Mouse (Mus musculus) forebrain, embryonic 15.5 days (tissue): ENCODE results near the gene Fancc. TPM values are rescaled to one million over a fixed set of nuclear protein-coding genes. Genes with fewer than 3 reads are reported as not detected.

ENCODE experiments used
- ATAC-seq: fragments of 200-750 bp; cut with Nextera tagmentation; replicated peaks from 2 replicates; pipeline ENCODE4 v1.8.0; 2017; ENCODE audit warnings: mild to moderate bottlenecking, moderate TSS enrichment, moderate library complexity
- H3K27ac ChIP-seq: fragments of 300-500 bp; sonication (generic); replicated peaks from 2 replicates; pipeline ENCODE4 v1.5.1; 2015; ENCODE audit warnings: mild to moderate bottlenecking, inconsistent platforms
- H3K27me3 ChIP-seq: fragments of 300-500 bp; sonication (generic); 2 replicates; pipeline ENCODE4 v1.6.1; 2015; ENCODE audit warnings: inconsistent platforms
- H3K36me3 ChIP-seq: fragments of 300-500 bp; sonication (generic); 2 replicates; pipeline ENCODE4 v1.6.1; 2015; ENCODE audit warnings: mild to moderate bottlenecking, inconsistent platforms
- H3K4me1 ChIP-seq: fragments of 300-500 bp; sonication (generic); 2 replicates; pipeline ENCODE4 v1.6.1; 2015; ENCODE audit warnings: inconsistent platforms
- H3K4me2 ChIP-seq: fragments of 300-500 bp; sonication (generic); replicated peaks from 2 replicates; pipeline ENCODE4 v1.6.1; 2015; ENCODE audit warnings: mild to moderate bottlenecking, inconsistent platforms
- H3K4me3 ChIP-seq: fragments of 300-500 bp; sonication (generic); 2 replicates; pipeline ENCODE4 v1.5.1; 2015; ENCODE audit warnings: mild to moderate bottlenecking, inconsistent platforms
- H3K9ac ChIP-seq: fragments of 300-500 bp; sonication (generic); replicated peaks from 2 replicates; pipeline ENCODE4 v1.6.1; 2015; ENCODE audit warnings: mild to moderate bottlenecking, inconsistent platforms
- H3K9me3 ChIP-seq: fragments of 300-500 bp; sonication (generic); 2 replicates; pipeline ENCODE4 v1.6.1; 2016; ENCODE audit warnings: inconsistent platforms
- WGBS: fragments of 180-500 bp; shearing (Covaris S2); methylation state at CpG from one replicate; pipeline ENCODE4 v1.1.7; 2015; ENCODE audit warnings: mixed read lengths; 5-methylcytosine and 5-hydroxymethylcytosine counted together
- polyA plus RNA-seq: library from polyadenylated mRNA; unstranded; fragments of >200 nt; fragmentation: Nextera tagmentation; extraction: Ambion mirVana; gene quantifications from 2 replicates; pipeline ENCODE4 v1.2.1, GENCODE M21; 2015

Fancc gene
- polyA plus RNA-seq, 1 experiment from 2014 or later = 13.2 TPM

GRCm38 (mm10) chr13:63306768-63307167, 190.3 kb downstream of the Fancc start:
- no peaks in the 10 kb centered on the region for H3K27me3 ChIP-seq
- H3K4me2 ChIP-seq = no peak overlapping the region
- H3K4me3 ChIP-seq = no peak overlapping the region
- H3K4me1 ChIP-seq = no peaks in the 10 kb centered on the region
- WGBS = 76% methylated on average over 5 of the region's 5 CpGs
- ATAC-seq = peak; percentile 30; the same call in 1 of the 2 replicates
- no peak overlapping the region for H3K27ac ChIP-seq
- H3K9ac ChIP-seq = no peak overlapping the region
- H3K36me3 ChIP-seq = peaks cover 3% of the 10 kb centered on the region
- no peaks in the 10 kb centered on the region for H3K9me3 ChIP-seq

GRCm38 (mm10) chr13:63305160-63306011, 191.7 kb downstream of the Fancc start:
- Histone ChIP-seq H3K27ac (no peak overlapping the region), H3K9me3 (no peaks in the 10 kb centered on the region), H3K4me1 (no peaks in the 10 kb centered on the region), H3K36me3 (peaks cover 6% of the 10 kb centered on the region), H3K9ac (no peak overlapping the region), H3K4me3 (no peak overlapping the region), H3K27me3 (no peaks in the 10 kb centered on the region), H3K4me2 (no peak overlapping the region)
- ATAC-seq = no peak
- 85% methylated on average over 16 of the region's 16 CpGs for WGBS

GRCm38 (mm10) chr13:63304799-63305159, 192.3 kb downstream of the Fancc start:
- H3K4me1 ChIP-seq = no peaks in the 10 kb centered on the region
- peaks cover 6% of the 10 kb centered on the region for H3K36me3 ChIP-seq
- no peak for ATAC-seq
- no peaks in the 10 kb centered on the region for H3K9me3 ChIP-seq
- WGBS = 60% methylated on average over 3 of the region's 3 CpGs
- H3K27me3 ChIP-seq = no peaks in the 10 kb centered on the region
- H3K9ac ChIP-seq = no peak overlapping the region
- no peak overlapping the region for H3K4me2 ChIP-seq
- no peak overlapping the region for H3K27ac ChIP-seq
- no peak overlapping the region for H3K4me3 ChIP-seq

GRCm38 (mm10) chr13:63304124-63304792, 192.8 kb downstream of the Fancc start:
- H3K4me1 ChIP-seq = no peaks in the 10 kb centered on the region
- peaks cover 6% of the 10 kb centered on the region for H3K36me3 ChIP-seq
- no peak overlapping the region for H3K9ac ChIP-seq
- H3K4me3 ChIP-seq = no peak overlapping the region
- no peaks in the 10 kb centered on the region for H3K27me3 ChIP-seq
- H3K4me2 ChIP-seq = no peak overlapping the region
- no peaks in the 10 kb centered on the region for H3K9me3 ChIP-seq
- 78% methylated on average over 6 of the region's 6 CpGs for WGBS
- no peak overlapping the region for H3K27ac ChIP-seq
- no peak for ATAC-seq

GRCm38 (mm10) chr13:63302381-63302780, 194.7 kb downstream of the Fancc start:
- no peak overlapping the region for H3K4me3 ChIP-seq
- no peaks in the 10 kb centered on the region for H3K4me1 ChIP-seq
- no peak overlapping the region for H3K27ac ChIP-seq
- no peaks in the 10 kb centered on the region for H3K9me3 ChIP-seq
- peaks cover 13% of the 10 kb centered on the region for H3K36me3 ChIP-seq
- no peak overlapping the region for H3K9ac ChIP-seq
- no peak overlapping the region for H3K4me2 ChIP-seq
- no peak for ATAC-seq
- H3K27me3 ChIP-seq = no peaks in the 10 kb centered on the region
- 91% methylated on average over 5 of the region's 5 CpGs for WGBS

GRCm38 (mm10) chr13:63301764-63302209, 195.3 kb downstream of the Fancc start:
- ATAC-seq = no peak
- H3K36me3 ChIP-seq = peaks cover 13% of the 10 kb centered on the region

GRCm38 (mm10) chr13:63300929-63301328, 196.1 kb downstream of the Fancc start:
- WGBS = 82% methylated on average over 7 of the region's 7 CpGs
- Histone ChIP-seq H3K27ac (no peak overlapping the region), H3K36me3 (peaks cover 13% of the 10 kb centered on the region), H3K9me3 (no peaks in the 10 kb centered on the region), H3K4me2 (no peak overlapping the region), H3K27me3 (no peaks in the 10 kb centered on the region), H3K9ac (no peak overlapping the region), H3K4me3 (no peak overlapping the region), H3K4me1 (no peaks in the 10 kb centered on the region)
- no peak for ATAC-seq

More at GRCm38 (mm10) chr13:63301764-63302209, 195.3 kb downstream of the Fancc start:
- no peak overlapping the region for H3K4me2 ChIP-seq
- H3K9ac ChIP-seq = no peak overlapping the region
- H3K27ac ChIP-seq = no peak overlapping the region
- H3K4me3 ChIP-seq = no peak overlapping the region
- no peaks in the 10 kb centered on the region for H3K27me3 ChIP-seq
- H3K4me1 ChIP-seq = no peaks in the 10 kb centered on the region
- no peaks in the 10 kb centered on the region for H3K9me3 ChIP-seq
- 53% methylated on average over 3 of the region's 3 CpGs for WGBS

- Histone ChIP-seq H3K9ac (no peak overlapping the region), H3K27me3 (no peaks in the 10 kb centered on the region), H3K36me3 (peaks cover 13% of the 10 kb centered on the region), H3K27ac (no peak overlapping the region), H3K4me1 (peaks cover 6% of the 10 kb centered on the region), H3K4me2 (no peak overlapping the region), H3K9me3 (no peaks in the 10 kb centered on the region), H3K4me3 (no peak overlapping the region)
- WGBS = 94% methylated on average over 5 of the region's 5 CpGs
- ATAC-seq = no peak
Measured at GRCm38 (mm10) chr13:63298931-63299330, 198.1 kb downstream of the Fancc start.

GRCm38 (mm10) chr13:63297933-63298332, 199.1 kb downstream of the Fancc start:
- H3K9ac ChIP-seq = no peak overlapping the region
- H3K4me2 ChIP-seq = no peak overlapping the region
- H3K4me1 ChIP-seq = peaks cover 6% of the 10 kb centered on the region
- H3K4me3 ChIP-seq = no peak overlapping the region
- H3K27me3 ChIP-seq = no peaks in the 10 kb centered on the region
- no peak overlapping the region for H3K27ac ChIP-seq
- no peaks in the 10 kb centered on the region for H3K9me3 ChIP-seq
- no peak for ATAC-seq
- H3K36me3 ChIP-seq = peaks cover 10% of the 10 kb centered on the region; the same call in 1 of the 2 replicates
- 73% methylated on average over 3 of the region's 3 CpGs for WGBS

GRCm38 (mm10) chr13:63297003-63297402, 200.1 kb downstream of the Fancc start:
- H3K4me3 ChIP-seq = no peak overlapping the region
- no peak overlapping the region for H3K9ac ChIP-seq
- peaks cover 6% of the 10 kb centered on the region for H3K4me1 ChIP-seq
- H3K9me3 ChIP-seq = no peaks in the 10 kb centered on the region
- no peak overlapping the region for H3K4me2 ChIP-seq
- H3K27me3 ChIP-seq = no peaks in the 10 kb centered on the region
- WGBS = 96% methylated on average over 2 of the region's 2 CpGs
- no peak overlapping the region for H3K27ac ChIP-seq
- no peak for ATAC-seq
- H3K36me3 ChIP-seq = peaks cover 10% of the 10 kb centered on the region; the same call in 1 of the 2 replicates

GRCm38 (mm10) chr13:63296300-63296699, 200.8 kb downstream of the Fancc start:
- no peak for ATAC-seq
- H3K4me1 ChIP-seq = peaks cover 6% of the 10 kb centered on the region
- WGBS = 75% methylated on average over 11 of the region's 11 CpGs

More at GRCm38 (mm10) chr13:63296300-63296699, 200.8 kb downstream of the Fancc start:
- no peaks in the 10 kb centered on the region for H3K9me3 ChIP-seq
- no peak overlapping the region for H3K9ac ChIP-seq
- no peak overlapping the region for H3K27ac ChIP-seq
- peaks cover 8% of the 10 kb centered on the region; the same call in 1 of the 2 replicates for H3K36me3 ChIP-seq
- H3K27me3 ChIP-seq = no peaks in the 10 kb centered on the region
- H3K4me3 ChIP-seq = no peak overlapping the region
- H3K4me2 ChIP-seq = no peak overlapping the region
